Mouse (Mus musculus) left cerebral cortex, adult 11 months (tissue): ENCODE measurements around the gene Sppl3.

Source experiments
- DNase-seq: peaks from one replicate; pipeline ENCODE4 v3.0.0; 2022; ENCODE audit warnings: low spot score

Gene Sppl3

GRCm38 (mm10) chr5:115125211-115125871 lies 114.4 kb downstream of the Sppl3 start:
- DNase-seq, result peak; percentile 79

- no peak for DNase-seq
These were observed 115.8 kb downstream of the Sppl3 start for GRCm38 (mm10) chr5:115126578-115127312.

GRCm38 (mm10) chr5:115127421-115128179 lies 116.7 kb downstream of the Sppl3 start:
- no peak for DNase-seq

- no peak for DNase-seq
These were observed 118.4 kb downstream of the Sppl3 start for GRCm38 (mm10) chr5:115129328-115129727.

GRCm38 (mm10) chr5:115132465-115132864 lies 121.5 kb downstream of the Sppl3 start:
- DNase-seq, result no peak

GRCm38 (mm10) chr5:115133358-115134066 lies 122.6 kb downstream of the Sppl3 start:
- no peak for DNase-seq

- peak; percentile 84 for DNase-seq
These were observed 123.6 kb downstream of the Sppl3 start, which contains the start of gene Unc119b for GRCm38 (mm10) chr5:115134234-115135165. Unc119b (minus strand) TSS chr5:115134975.

- DNase-seq, result no peak
These were observed 128.2 kb downstream of the Sppl3 start for GRCm38 (mm10) chr5:115139124-115139523.

GRCm38 (mm10) chr5:115140726-115141125 lies 129.8 kb downstream of the Sppl3 start:
- DNase-seq, result no peak

- DNase-seq, result no peak
These were observed 131.3 kb downstream of the Sppl3 start for GRCm38 (mm10) chr5:115142166-115142697.

- DNase-seq, result no peak
These were observed 132.6 kb downstream of the Sppl3 start for GRCm38 (mm10) chr5:115143552-115143951.

GRCm38 (mm10) chr5:115144471-115144870 lies 133.5 kb downstream of the Sppl3 start:
- no peak for DNase-seq

GRCm38 (mm10) chr5:115145253-115145968 lies 134.5 kb downstream of the Sppl3 start:
- DNase-seq, result no peak

GRCm38 (mm10) chr5:115145976-115146746 lies 135.2 kb downstream of the Sppl3 start:
- DNase-seq, result no peak

GRCm38 (mm10) chr5:115146747-115147130 lies 135.8 kb downstream of the Sppl3 start:
- no peak for DNase-seq

GRCm38 (mm10) chr5:115147388-115147787 lies 136.5 kb downstream of the Sppl3 start:
- no peak for DNase-seq

- no peak for DNase-seq
These were observed 137.4 kb downstream of the Sppl3 start for GRCm38 (mm10) chr5:115148378-115148777.
